Comparison of ENCODE assay signal across 8 mouse cellular contexts in the genomic region with DNA sequence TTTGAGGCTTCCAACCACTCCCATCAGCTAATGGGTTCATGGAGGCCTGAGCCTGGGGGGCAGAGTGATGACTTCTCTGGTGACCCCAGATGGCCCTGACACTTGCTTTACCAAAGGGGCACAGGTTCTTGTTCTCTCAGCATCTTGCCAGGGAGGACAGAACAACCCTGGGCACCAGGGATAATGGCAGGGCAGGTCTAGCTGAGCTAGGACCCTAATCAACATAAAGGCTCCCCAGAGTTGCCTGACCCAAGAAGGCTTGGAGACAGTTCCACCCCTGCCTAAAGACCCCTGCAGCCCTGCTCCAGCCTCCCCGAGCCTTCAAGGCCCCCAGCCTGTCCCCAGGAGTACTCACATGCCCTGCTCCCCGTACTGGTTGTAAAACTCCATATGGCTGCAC. TPM values are rescaled to one million over a fixed set of nuclear protein-coding genes. Genes with fewer than 3 reads are reported as not detected.
DNase-seq lines count a peak whose midpoint lies in the region; ATAC-seq and TF ChIP-seq lines count a peak whose summit lies in the region.

No protein-coding gene starts in this region.

- no peak for ATAC-seq in kidney, postnatal 0 days (replicated peaks; ENCODE audit: low FRiP score, low read depth)
- no peak for ATAC-seq in embryonic facial prominence, embryonic 13.5 days (ENCODE audit: insufficient number of reproducible peaks, insufficient read depth, low FRiP score, low TSS enrichment, low read depth)
- no peak for ATAC-seq in limb, embryonic 12.5 days (ENCODE audit: insufficient number of reproducible peaks, insufficient read depth, low FRiP score, low TSS enrichment, low read depth)
- ATAC-seq in neural tube, embryonic 15.5 days (ENCODE audit: low FRiP score): no peak
- no peak for ATAC-seq in monocyte, adult 5-6 weeks (replicated peaks; ENCODE audit: insufficient number of reproducible peaks, low FRiP score, low TSS enrichment, poor library complexity, severe bottlenecking)

- H3K9ac ChIP-seq in kidney, postnatal 0 days (ENCODE audit: low read depth, low read length): no peak overlapping the region
- H3K9ac ChIP-seq in embryonic facial prominence, embryonic 13.5 days: peak overlapping the region; percentile 70; the same call in 1 of the 2 replicates
- H3K9ac ChIP-seq in limb, embryonic 12.5 days (replicated peaks): peak overlapping the region; percentile 31; the same call in 1 of the 2 replicates
- peak overlapping the region; percentile 58; the same call in 1 of the 2 replicates for H3K9ac ChIP-seq in neural tube, embryonic 15.5 days (replicated peaks)

- H3K27me3 ChIP-seq in kidney, postnatal 0 days (ENCODE audit: insufficient read depth, low read length): peaks cover 17% of the 10 kb centered on the region; the same call in 1 of the 2 replicates
- peaks cover 62% of the 10 kb centered on the region for H3K27me3 ChIP-seq in embryonic facial prominence, embryonic 13.5 days
- H3K27me3 ChIP-seq in limb, embryonic 12.5 days: peaks cover 60% of the 10 kb centered on the region
- H3K27me3 ChIP-seq in neural tube, embryonic 15.5 days (replicated peaks): peaks cover 53% of the 10 kb centered on the region

- H3K36me3 ChIP-seq in kidney, postnatal 0 days (ENCODE audit: insufficient read depth, low read length): no peaks in the 10 kb centered on the region
- no peaks in the 10 kb centered on the region for H3K36me3 ChIP-seq in embryonic facial prominence, embryonic 13.5 days
- no peaks in the 10 kb centered on the region for H3K36me3 ChIP-seq in limb, embryonic 12.5 days
- no peaks in the 10 kb centered on the region for H3K36me3 ChIP-seq in neural tube, embryonic 15.5 days

- H3K4me1 ChIP-seq in kidney, postnatal 0 days (replicated peaks; ENCODE audit: insufficient read depth, low read length): peaks cover 13% of the 10 kb centered on the region
- H3K4me1 ChIP-seq in embryonic facial prominence, embryonic 13.5 days: peaks cover 13% of the 10 kb centered on the region
- H3K4me1 ChIP-seq in limb, embryonic 12.5 days (replicated peaks): peaks cover 20% of the 10 kb centered on the region
- H3K4me1 ChIP-seq in neural tube, embryonic 15.5 days: peaks cover 22% of the 10 kb centered on the region

- no peak for DNase-seq in kidney, postnatal 0 days (ENCODE audit: low spot score)
- no peak for DNase-seq in kidney, adult 18-20 months
- DNase-seq in cerebellum, postnatal 25 days: no peak
- no peak for DNase-seq in urinary bladder, adult 2 months (ENCODE audit: low spot score)

- 0 out of 2 replicates have a peak overlapping the region, but pooled peaks have one; percentile 59 for H3K4me3 ChIP-seq in kidney, postnatal 0 days (replicated peaks; ENCODE audit: low read depth, low read length)
- H3K4me3 ChIP-seq in embryonic facial prominence, embryonic 13.5 days: peak overlapping the region; percentile 66
- H3K4me3 ChIP-seq in limb, embryonic 12.5 days (replicated peaks): peak overlapping the region; percentile 65
- peak overlapping the region; percentile 76; the same call in 1 of the 2 replicates for H3K4me3 ChIP-seq in neural tube, embryonic 15.5 days (replicated peaks)

- TF ChIP-seq CTCF in kidney, postnatal 0 days (IDR thresholded peaks at IDR 0.05; ENCODE audit: low read depth): no peak

- H3K4me2 ChIP-seq in kidney, postnatal 0 days (ENCODE audit: low read length): peak overlapping the region; percentile 99
- peak overlapping the region; percentile 99 for H3K4me2 ChIP-seq in embryonic facial prominence, embryonic 13.5 days
- peak overlapping the region; percentile 99 for H3K4me2 ChIP-seq in limb, embryonic 12.5 days
- H3K4me2 ChIP-seq in neural tube, embryonic 15.5 days: peak overlapping the region; percentile 100

- WGBS in kidney, postnatal 0 days: 10% methylated on average over 2 of the region's 2 CpGs
- WGBS in embryonic facial prominence, embryonic 13.5 days: 47% methylated on average over 2 of the region's 2 CpGs
- WGBS in limb, embryonic 12.5 days: 10% methylated on average over 2 of the region's 2 CpGs
- 34% methylated on average over 2 of the region's 2 CpGs for WGBS in neural tube, embryonic 15.5 days

- no peak overlapping the region for H3K27ac ChIP-seq in kidney, postnatal 0 days
- H3K27ac ChIP-seq in embryonic facial prominence, embryonic 13.5 days: no peak overlapping the region
- no peak overlapping the region for H3K27ac ChIP-seq in limb, embryonic 12.5 days
- no peak overlapping the region for H3K27ac ChIP-seq in neural tube, embryonic 15.5 days (replicated peaks)

- no peaks in the 10 kb centered on the region for H3K9me3 ChIP-seq in kidney, postnatal 0 days (replicated peaks; ENCODE audit: low read length)
- no peaks in the 10 kb centered on the region for H3K9me3 ChIP-seq in embryonic facial prominence, embryonic 13.5 days
- no peaks in the 10 kb centered on the region for H3K9me3 ChIP-seq in limb, embryonic 12.5 days
- H3K9me3 ChIP-seq in neural tube, embryonic 15.5 days (replicated peaks): no peaks in the 10 kb centered on the region

RNA-seq across cellular contexts. Expression of gene Fam78a, which starts 2.4 kb away (rescaled TPM):
- 0.79 and 0.82 TPM in 2 replicates for polyA plus RNA-seq in kidney, postnatal 0 days (2015; fragmentation: Nextera tagmentation; extraction: Ambion mirVana)
- 1.9 and 2.1 TPM in 2 replicates for polyA plus RNA-seq in embryonic facial prominence, embryonic 13.5 days (2015; fragmentation: Nextera tagmentation; extraction: Ambion mirVana)
- 4.0 and 4.4 TPM in 2 replicates for polyA plus RNA-seq in limb, embryonic 12.5 days (2016; fragmentation: Nextera tagmentation; extraction: Ambion mirVana)
- polyA plus RNA-seq in neural tube, embryonic 15.5 days (2015; fragmentation: Nextera tagmentation; extraction: Ambion mirVana): 0.92 and 3.1 TPM in 2 replicates
- 9.3 to 23.1 TPM (median 14.2 TPM) in 3 replicates for total RNA-seq in monocyte, adult 5-6 weeks (2017)
- polyA plus RNA-seq in urinary bladder, adult 2 months (2012; rRNA removed): 0.48 and 0.74 TPM in 2 replicates

RNA-seq across cellular contexts. Expression of gene Plpp7, which starts 13.1 kb away (rescaled TPM):
- 4.5 and 4.7 TPM in 2 replicates for polyA plus RNA-seq in kidney, postnatal 0 days (2015; fragmentation: Nextera tagmentation; extraction: Ambion mirVana)
- polyA plus RNA-seq in embryonic facial prominence, embryonic 13.5 days (2015; fragmentation: Nextera tagmentation; extraction: Ambion mirVana): 5.7 and 6.2 TPM in 2 replicates
- polyA plus RNA-seq in limb, embryonic 12.5 days (2016; fragmentation: Nextera tagmentation; extraction: Ambion mirVana): 5.0 and 5.7 TPM in 2 replicates
- 26.1 and 32.6 TPM in 2 replicates for polyA plus RNA-seq in neural tube, embryonic 15.5 days (2015; fragmentation: Nextera tagmentation; extraction: Ambion mirVana)
- 1.2 TPM in 1 of 3 replicates, not detected in the others for total RNA-seq in monocyte, adult 5-6 weeks (2017)
- polyA plus RNA-seq in urinary bladder, adult 2 months (2012; rRNA removed): 4.9 and 5.3 TPM in 2 replicates
